Mouse (Mus musculus) lung, postnatal 0 days (tissue): ENCODE results near the gene Aph1b.

ENCODE experiments used
- CTCF ChIP-seq: IDR thresholded peaks from 2 replicates; pipeline ENCODE4 v1.5.1; 2016; ENCODE audit warnings: antibody characterized with exemption, mild to moderate bottlenecking
- EP300 ChIP-seq: IDR thresholded peaks from 2 replicates; pipeline ENCODE4 v1.6.1; 2016; ENCODE audit warnings: antibody characterized with exemption, mild to moderate bottlenecking, control low read depth

GRCm38 (mm10) chr9:66801947-66802346 lies 6.7 kb upstream of the Aph1b start:
- TF ChIP-seq CTCF = no peak
- no peak for TF ChIP-seq EP300
